Mouse (Mus musculus) small intestine, adult 2 months (tissue): Measurements from ENCODE around the gene Sys1.

Experiments
- CTCF ChIP-seq: fragments of 200-500 bp; IDR thresholded peaks from 2 replicates; pipeline ENCODE4 v1.5.1; 2012; ENCODE audit warnings: low read depth, mild to moderate bottlenecking, control low read depth, inconsistent platforms, low read length, moderate library complexity, mixed read lengths; ENCODE audit not compliant: insufficient replicate concordance, insufficient read length; ENCODE audit errors: extremely low read depth
- POLR2A ChIP-seq: fragments of 200-500 bp; IDR thresholded peaks from 2 replicates; pipeline ENCODE4 v1.6.1; 2012; ENCODE audit warnings: low read depth, mild to moderate bottlenecking, control low read depth, inconsistent platforms, low read length, moderate library complexity

GRCm38 (mm10) chr2:164431676-164432465 is 24.9 kb upstream of the Sys1 start:
- TF ChIP-seq CTCF (no peak), POLR2A (no peak)
